Mouse (Mus musculus): ENCODE measurements around the gene Crybb1. TPM values are rescaled to one million over a fixed set of nuclear protein-coding genes. Genes with fewer than 3 reads are reported as not detected.

The Crybb1 gene
- polyA plus RNA-seq, 1 experiment: 1.6 TPM

DNA sequence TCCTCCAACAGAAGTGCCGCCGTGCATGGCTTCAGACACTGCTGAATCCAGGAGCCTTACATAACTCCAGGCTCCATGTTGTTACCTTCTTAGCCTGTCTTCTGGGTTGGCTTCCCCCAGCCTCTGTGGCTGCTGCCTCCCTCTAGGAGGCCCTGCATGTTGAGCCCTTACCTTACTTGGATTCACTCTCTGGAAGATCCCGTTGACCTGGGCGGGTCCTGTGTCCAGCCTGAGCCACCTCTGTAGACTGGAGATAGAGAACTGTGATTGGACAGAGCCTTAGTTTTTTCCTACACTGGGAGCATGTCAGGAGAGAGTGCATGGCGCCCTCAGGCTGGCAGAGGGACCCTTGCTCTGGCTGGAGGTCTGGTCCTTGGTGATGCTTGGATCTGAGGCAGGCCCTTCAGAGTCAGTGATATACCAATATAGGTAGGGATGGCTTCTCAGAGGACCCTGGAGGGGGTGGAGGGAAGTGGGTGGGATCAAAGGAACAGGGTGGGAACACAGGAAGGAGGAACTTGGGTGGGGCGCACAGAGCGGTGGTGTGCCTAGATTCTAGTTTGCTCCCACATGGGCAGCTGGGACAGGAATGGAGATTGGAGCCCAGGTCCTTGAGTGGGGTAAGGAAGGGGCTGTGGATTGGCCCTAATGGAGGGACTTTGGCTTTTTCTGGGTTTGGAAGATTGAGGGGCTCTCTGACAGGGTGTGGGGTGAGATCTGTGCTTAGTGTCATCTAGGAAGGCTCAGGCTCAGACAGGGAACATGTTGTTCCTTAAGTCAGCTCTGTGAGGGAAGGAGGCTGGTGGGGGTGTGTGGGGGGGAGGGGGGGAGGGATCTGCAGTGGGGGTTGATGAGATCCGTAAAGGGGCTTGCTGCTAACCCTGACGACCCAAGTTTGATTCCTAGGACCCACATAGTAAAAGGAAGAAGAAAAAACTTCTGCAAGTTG lies 32.9 kb downstream of the Crybb1 start:
- TF ChIP-seq POLR2A (IDR thresholded peaks at IDR 0.05; ENCODE audit: borderline replicate concordance, extremely low read depth, insufficient read depth, insufficient read length, poor library complexity, severe bottlenecking) (no peak), CTCF (IDR thresholded peaks at IDR 0.05; ENCODE audit: borderline replicate concordance, extremely low read depth, insufficient read depth, insufficient read length) (no peak)
- no peak for DNase-seq (ENCODE audit: low read depth)

DNA sequence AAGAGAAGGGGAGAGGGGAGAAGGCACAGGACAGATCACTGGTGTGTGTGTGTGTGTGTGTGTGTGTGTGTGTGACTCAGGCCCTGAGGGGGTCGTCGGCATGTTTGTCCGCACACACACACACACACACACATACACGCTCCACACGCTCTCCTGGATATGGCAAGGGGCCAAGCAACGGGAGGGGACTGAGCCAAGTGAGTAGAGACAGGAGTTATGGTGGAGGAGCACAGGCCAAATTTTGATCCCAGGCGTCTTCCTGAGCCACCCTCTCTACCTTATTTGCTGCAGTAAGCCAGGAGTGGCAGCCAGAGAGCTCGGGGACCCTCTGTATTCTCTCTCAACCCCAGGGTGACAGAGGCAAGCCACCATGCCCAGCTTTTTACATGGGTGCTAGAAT lies 33.6 kb downstream of the Crybb1 start:
- TF ChIP-seq POLR2A (IDR thresholded peaks at IDR 0.05; ENCODE audit: borderline replicate concordance, extremely low read depth, insufficient read depth, insufficient read length, poor library complexity, severe bottlenecking) (no peak), CTCF (IDR thresholded peaks at IDR 0.05; ENCODE audit: borderline replicate concordance, extremely low read depth, insufficient read depth, insufficient read length) (no peak)
- DNase-seq (ENCODE audit: low read depth): peak; percentile 58

DNA sequence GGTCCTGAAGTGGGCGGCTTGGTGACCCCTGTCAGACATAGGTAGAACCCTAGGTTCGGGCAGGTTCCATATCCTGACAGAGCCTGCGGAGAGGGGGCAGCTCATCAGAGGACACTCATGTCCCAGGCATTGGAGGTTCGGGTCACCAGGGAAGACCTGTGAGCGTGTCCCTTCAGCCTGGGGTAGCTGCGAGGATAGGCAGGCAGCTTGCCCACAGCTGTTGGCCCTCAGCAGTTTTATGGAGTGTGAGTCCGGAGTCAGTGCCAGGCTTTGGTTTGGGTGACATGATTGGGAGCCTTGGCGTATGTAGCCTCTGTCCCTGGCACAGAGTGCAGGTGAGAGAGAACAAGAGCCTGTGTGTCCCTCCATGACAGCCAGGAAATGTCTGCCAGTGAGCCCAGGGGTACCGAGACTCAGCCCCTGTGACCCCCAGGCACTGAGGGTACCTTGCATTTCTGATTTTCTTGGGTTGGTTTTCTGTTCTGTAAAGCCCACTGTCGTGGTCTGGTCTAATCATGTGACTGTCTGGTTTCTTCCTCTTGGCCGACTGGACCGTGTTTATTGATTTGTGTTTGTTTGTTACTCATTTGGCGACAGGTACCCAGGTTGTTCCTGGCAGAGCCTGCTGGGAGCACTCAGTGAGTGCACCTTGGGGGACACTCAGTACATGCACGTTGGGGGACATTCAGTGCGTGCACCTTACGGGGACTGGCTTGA lies 34.4 kb downstream of the Crybb1 start:
- TF ChIP-seq CTCF (IDR thresholded peaks at IDR 0.05; ENCODE audit: borderline replicate concordance, extremely low read depth, insufficient read depth, insufficient read length): no peak
- no peak for TF ChIP-seq POLR2A (IDR thresholded peaks at IDR 0.05; ENCODE audit: borderline replicate concordance, extremely low read depth, insufficient read depth, insufficient read length, poor library complexity, severe bottlenecking)
- no peak for DNase-seq (ENCODE audit: low read depth)

DNA sequence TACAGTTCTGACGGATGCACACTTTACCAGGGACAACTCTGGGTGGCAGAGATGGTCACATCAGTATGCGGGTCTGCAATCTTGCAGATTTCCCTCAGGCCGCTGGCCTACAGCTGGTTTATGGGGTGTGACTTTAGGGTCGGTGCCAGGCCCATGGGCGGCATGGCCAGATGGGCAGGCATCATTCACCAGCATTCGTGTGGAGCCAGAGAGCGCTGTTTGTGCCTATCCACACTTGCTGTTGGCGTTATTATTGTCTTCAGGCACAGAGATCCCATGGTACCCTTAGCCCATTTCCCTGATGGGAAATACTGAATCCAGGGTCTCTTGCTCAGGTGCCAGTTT lies 34.9 kb downstream of the Crybb1 start:
- DNase-seq (ENCODE audit: low read depth): no peak
- TF ChIP-seq POLR2A (IDR thresholded peaks at IDR 0.05; ENCODE audit: borderline replicate concordance, extremely low read depth, insufficient read depth, insufficient read length, poor library complexity, severe bottlenecking): no peak
- no peak for TF ChIP-seq CTCF (IDR thresholded peaks at IDR 0.05; ENCODE audit: borderline replicate concordance, extremely low read depth, insufficient read depth, insufficient read length)

DNA sequence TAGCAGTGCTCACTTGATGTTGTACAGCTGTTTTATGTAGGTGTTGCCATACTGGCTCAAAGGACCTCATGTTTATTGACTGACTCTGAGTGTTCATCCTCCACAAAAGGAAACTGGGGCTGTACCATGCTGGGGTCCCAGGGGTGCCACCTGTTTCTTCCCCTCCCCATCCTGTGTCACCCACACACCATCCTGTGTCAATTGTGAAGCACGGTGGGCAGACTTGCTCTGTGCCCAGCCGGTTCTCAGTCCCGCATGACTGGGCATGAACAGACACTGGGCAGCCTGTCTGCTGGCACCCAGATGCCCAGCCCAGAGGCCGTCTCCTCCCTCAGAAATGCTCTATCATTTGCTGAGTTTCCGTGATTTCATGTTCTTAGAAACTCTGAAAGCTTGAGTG lies 36.3 kb downstream of the Crybb1 start:
- no peak for DNase-seq (ENCODE audit: low read depth)
- TF ChIP-seq CTCF (IDR thresholded peaks at IDR 0.05; ENCODE audit: borderline replicate concordance, extremely low read depth, insufficient read depth, insufficient read length): no peak
- TF ChIP-seq POLR2A (IDR thresholded peaks at IDR 0.05; ENCODE audit: borderline replicate concordance, extremely low read depth, insufficient read depth, insufficient read length, poor library complexity, severe bottlenecking): no peak

DNA sequence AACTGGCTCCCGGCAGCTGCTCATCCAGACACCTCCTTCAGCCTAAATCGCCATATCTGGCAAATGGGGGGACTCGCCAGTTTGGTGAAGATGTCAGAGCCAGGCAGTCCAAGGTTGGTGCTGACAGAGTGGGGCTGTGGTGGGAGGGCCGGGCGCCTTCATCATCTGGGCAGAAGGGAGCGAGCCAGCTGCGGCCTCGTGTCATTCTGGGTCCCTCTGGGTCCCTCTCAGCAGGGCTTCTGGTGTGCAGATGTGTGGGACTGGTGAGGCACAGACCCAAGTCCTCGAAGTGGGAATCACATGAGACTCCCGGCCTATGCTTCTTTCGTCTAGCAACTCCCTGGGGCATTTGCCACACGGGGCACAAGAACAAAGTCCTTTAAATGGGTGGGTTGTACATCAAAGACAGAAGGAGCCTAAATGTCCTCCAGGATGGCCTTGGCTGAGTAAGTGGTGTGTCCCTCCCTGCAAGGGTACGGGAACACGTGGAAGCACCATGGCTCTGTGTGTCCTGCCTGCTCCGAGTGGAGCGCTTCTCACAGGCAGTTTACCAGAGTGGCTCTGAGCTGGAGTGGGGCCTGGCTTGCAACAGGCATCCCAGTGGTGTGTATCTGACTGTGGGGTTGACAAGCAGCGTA lies 36.8 kb downstream of the Crybb1 start:
- TF ChIP-seq POLR2A (IDR thresholded peaks at IDR 0.05; ENCODE audit: borderline replicate concordance, extremely low read depth, insufficient read depth, insufficient read length, poor library complexity, severe bottlenecking) (no peak), CTCF (IDR thresholded peaks at IDR 0.05; ENCODE audit: borderline replicate concordance, extremely low read depth, insufficient read depth, insufficient read length) (no peak)
- no peak for DNase-seq (ENCODE audit: low read depth)

DNA sequence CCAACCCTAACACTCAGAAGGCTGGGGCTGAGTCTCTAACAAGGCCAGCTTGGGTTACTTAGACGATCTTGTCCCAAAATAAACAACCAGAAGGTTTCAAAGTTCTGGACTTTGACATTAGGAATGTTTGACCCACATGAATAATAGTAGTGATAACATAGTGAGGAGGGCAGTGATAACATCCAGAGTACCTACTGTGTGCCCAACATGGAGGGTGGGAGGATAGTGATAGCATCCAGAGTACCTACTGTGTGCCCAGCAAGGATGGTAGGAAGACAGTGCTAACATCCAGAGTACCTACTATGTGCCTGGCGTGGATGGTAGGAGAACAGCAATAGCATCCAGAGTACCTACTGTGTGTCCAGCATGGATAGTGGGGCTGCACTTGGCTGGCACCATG lies 38.2 kb downstream of the Crybb1 start:
- DNase-seq (ENCODE audit: low read depth): no peak
- TF ChIP-seq CTCF (IDR thresholded peaks at IDR 0.05; ENCODE audit: borderline replicate concordance, extremely low read depth, insufficient read depth, insufficient read length) (no peak), POLR2A (IDR thresholded peaks at IDR 0.05; ENCODE audit: borderline replicate concordance, extremely low read depth, insufficient read depth, insufficient read length, poor library complexity, severe bottlenecking) (no peak)

DNA sequence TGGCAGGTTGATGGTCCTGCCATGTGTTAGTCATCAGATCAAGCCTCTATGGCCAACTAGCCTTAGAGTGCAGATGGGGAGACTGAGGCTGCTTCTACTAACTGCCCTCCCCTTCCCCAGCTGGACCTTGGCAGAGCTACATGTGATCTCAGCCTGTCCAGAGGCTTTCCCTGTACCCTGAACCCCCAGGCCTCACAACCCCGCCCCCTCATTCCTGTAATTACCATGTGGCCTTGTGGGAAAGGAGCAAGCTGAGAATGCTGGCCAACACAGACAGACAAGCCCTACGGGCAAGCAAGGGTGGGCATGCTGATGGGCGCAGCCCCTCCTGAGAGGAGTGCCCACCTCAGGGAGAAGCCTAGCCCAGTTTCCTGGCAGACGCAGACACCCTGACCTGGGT lies 39.1 kb downstream of the Crybb1 start:
- TF ChIP-seq POLR2A (IDR thresholded peaks at IDR 0.05; ENCODE audit: borderline replicate concordance, extremely low read depth, insufficient read depth, insufficient read length, poor library complexity, severe bottlenecking) (no peak), CTCF (IDR thresholded peaks at IDR 0.05; ENCODE audit: borderline replicate concordance, extremely low read depth, insufficient read depth, insufficient read length) (no peak)
- no peak for DNase-seq (ENCODE audit: low read depth)

DNA sequence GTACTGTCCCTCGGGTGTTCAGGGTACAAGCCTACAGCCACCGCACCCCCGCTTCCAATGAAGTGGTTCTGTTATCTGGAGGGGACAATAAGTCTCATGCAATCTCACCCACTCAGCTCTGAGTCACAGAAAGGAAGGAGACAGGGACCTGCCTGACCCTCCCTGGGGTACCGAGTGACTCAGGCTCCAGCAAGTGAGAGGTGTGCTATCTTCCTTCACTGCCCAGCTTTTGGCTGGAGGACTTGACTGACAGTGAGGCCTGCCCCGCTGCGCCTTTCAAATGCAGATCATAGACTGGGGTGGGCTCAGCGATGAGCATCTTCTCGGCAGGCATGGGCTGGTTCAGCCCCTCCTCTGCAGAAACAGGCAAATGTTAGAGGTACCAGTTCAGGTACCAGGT lies 39.5 kb downstream of the Crybb1 start:
- DNase-seq (ENCODE audit: low read depth): no peak

DNA sequence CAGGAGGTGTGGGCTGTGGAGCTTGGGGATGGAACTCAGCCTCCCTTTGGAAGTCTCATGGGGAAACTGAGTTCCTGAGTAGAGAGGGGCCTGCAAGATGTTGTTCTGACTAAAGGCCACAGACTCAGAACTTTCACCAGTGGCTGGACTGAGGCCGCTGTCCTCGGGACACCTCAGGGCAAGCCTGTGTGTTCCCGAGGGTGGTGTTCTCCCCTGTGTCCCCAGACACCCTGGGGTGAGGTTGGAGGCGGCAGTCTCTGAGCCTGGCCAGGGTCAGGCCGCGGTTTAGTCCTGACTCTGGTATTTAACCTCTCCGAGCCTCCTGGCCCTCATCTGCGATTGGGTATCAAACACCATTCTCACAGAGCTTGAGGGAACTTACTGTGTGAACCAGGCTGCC lies 39.9 kb downstream of the Crybb1 start:
- TF ChIP-seq POLR2A (IDR thresholded peaks at IDR 0.05; ENCODE audit: borderline replicate concordance, extremely low read depth, insufficient read depth, insufficient read length, poor library complexity, severe bottlenecking) (no peak), CTCF (IDR thresholded peaks at IDR 0.05; ENCODE audit: borderline replicate concordance, extremely low read depth, insufficient read depth, insufficient read length) (no peak)
- no peak for DNase-seq (ENCODE audit: low read depth)

More for the DNA sequence above, 39.5 kb downstream of the Crybb1 start:
- TF ChIP-seq POLR2A (IDR thresholded peaks at IDR 0.05; ENCODE audit: borderline replicate concordance, extremely low read depth, insufficient read depth, insufficient read length, poor library complexity, severe bottlenecking): no peak
- TF ChIP-seq CTCF (IDR thresholded peaks at IDR 0.05; ENCODE audit: borderline replicate concordance, extremely low read depth, insufficient read depth, insufficient read length): no peak
